Mouse (Mus musculus): ENCODE measurements around the gene Prss41.

- TF ChIP-seq CTCF (conservative IDR thresholded peaks at IDR 0.05; ENCODE audit: insufficient read depth, insufficient read length, low read depth, low read length) (no peak), POLR2A (IDR thresholded peaks at IDR 0.05; ENCODE audit: low read depth, low read length) (no peak)
Measured at GRCm38 (mm10) chr17:23804426-23805085, 39.4 kb downstream of the Prss41 start.
